Mouse (Mus musculus): ENCODE results near the gene Acy3.

- TF ChIP-seq USF1 (IDR thresholded peaks at IDR 0.05; ENCODE audit: low read depth, low read length) (no peak), POLR2A (IDR thresholded peaks at IDR 0.05; ENCODE audit: control insufficient read depth in 1 of 2, insufficient read depth in 1 of 2, low read depth in 1 of 2, low read length in 2 of 2, poor library complexity in 1 of 2) (no peak), CHD1 (IDR thresholded peaks at IDR 0.05; ENCODE audit: low read depth, low read length) (no peak), CTCF (IDR thresholded peaks at IDR 0.05 in 2 of 3, conservative IDR thresholded peaks at IDR 0.05 in 1 of 3; ENCODE audit: control insufficient read depth in 1 of 3, insufficient read depth in 1 of 3, low read depth in 2 of 3, low read length in 3 of 3, poor library complexity in 1 of 3, severe bottlenecking in 1 of 3) (peak; percentile 42 to 49 (median 45)), EP300 (IDR thresholded peaks at IDR 0.05; ENCODE audit: low read depth in 1 of 2, low read length in 2 of 2) (no peak), RCOR1 (IDR thresholded peaks at IDR 0.05; ENCODE audit: low read depth, low read length) (no peak), GABPA (IDR thresholded peaks at IDR 0.05; ENCODE audit: low read depth, low read length) (no peak)
Measured at GRCm38 (mm10) chr19:3962469-3962868, 23.9 kb upstream of the Acy3 start.

Measured in MEL (cell line).